Mouse (Mus musculus): Measurements from ENCODE around the gene Sec63. TPM values are rescaled to one million over a fixed set of nuclear protein-coding genes. Genes with fewer than 3 reads are reported as not detected.

Gene Sec63
- polyA plus RNA-seq, 1 experiment from 2014 or later: 11.2 TPM

Other genes starting within 250 kb of the Sec63 start
- gene Nr2e1, start 177.9 kb upstream of the Sec63 start, polyA plus RNA-seq (2015; fragmentation: Nextera tagmentation; extraction: Ambion mirVana): not detected in 2 replicates
- gene Ostm1, start 177.7 kb upstream of the Sec63 start, polyA plus RNA-seq (2015; fragmentation: Nextera tagmentation; extraction: Ambion mirVana): 10.5 and 11.0 TPM in 2 replicates
- 0.49 and 0.91 TPM in 2 replicates for gene Scml4, start 98.9 kb downstream of the Sec63 start, polyA plus RNA-seq (2015; fragmentation: Nextera tagmentation; extraction: Ambion mirVana)